Mouse (Mus musculus) fibroblast of lung, adult 2 months (primary cell): ENCODE measurements around the gene Snu13.

Experiments
- DNase-seq: peaks from one replicate; pipeline ENCODE4 v3.0.0-alpha.2; 2011; ENCODE audit warnings: low read depth

The Snu13 gene

DNA sequence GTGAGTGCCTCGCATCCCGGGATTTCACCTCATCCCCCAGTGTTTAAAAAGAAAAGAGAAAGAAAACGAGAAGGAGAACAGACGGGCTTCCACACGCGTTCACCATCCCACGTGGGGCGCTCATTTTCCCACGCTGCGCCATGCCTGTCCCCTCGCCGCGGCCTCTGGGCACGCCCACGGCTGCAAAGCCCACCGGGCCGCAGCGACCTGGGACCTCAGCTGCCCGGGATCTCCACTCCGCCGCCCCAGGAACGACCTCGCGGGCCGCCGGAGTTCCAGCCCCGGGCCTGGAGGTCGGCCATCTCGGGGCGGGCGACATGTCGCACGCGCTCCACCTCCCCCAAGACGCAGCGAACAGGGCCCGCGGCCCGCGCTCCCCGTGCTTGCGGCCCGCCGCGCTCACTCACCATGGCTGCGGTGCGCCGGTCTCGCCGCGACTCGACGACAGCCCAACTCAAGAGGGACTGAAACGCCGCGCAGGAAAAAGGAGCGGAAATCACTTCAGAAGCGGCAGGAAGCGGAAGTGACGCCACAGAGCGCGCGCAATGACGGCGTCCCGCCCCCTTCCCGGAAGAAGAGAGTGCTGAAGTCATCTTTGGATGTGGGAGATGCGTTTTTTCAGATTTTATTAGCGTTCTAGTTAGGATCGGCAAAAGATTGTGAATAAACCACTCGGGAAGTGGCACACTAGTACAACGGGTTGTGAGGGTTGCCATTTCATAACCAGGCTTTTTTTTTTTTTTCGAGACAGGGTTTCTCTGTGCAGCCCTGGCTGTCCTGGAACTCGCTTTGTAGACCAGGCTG lies at the start of gene Snu13:
Gene Snu13 (minus strand): TSS at position 519 of the 804 bp plus-strand sequence.
- peak; percentile 56 for DNase-seq

DNA sequence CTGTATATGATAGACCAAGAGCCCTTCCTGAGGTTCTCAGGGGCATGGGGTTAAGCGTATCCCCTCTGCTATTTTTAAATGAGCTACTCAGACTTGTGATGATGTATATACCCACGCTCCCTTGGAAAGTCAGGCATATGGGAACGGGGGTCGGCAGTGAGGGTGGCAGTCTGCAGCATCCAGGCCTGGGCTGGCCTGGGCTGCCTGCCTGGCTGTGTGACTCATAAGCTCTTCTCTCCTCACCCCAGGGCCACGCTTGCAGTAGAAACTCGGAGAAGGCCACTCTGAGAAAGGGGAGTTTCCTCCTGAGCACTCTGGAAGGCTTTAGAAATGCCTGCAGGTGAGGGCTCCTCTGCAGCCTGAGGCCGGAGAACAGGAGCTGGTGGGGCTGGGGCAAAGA lies 43.7 kb upstream of the Snu13 start:
- DNase-seq, result no peak

DNA sequence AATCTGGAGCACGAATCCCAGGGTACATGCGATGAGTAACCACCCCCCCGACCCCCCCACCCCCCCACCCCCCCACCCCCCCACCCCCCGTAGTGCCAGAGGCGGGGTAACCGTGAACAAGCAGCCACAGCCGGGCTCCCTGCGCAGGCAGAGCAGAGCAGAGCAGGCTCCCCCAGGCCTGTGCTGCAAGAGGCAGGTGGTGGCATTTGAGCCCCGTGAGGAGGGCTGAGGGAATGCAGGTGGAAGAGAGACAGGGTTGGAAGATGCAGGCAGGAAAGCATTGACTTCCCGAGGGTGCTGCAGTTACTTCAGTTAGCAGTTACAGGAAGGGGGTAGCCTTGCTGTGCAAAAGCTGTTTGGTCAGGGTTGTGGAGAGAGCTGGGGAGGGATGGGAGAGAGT lies 39.9 kb upstream of the Snu13 start:
- no peak for DNase-seq

DNA sequence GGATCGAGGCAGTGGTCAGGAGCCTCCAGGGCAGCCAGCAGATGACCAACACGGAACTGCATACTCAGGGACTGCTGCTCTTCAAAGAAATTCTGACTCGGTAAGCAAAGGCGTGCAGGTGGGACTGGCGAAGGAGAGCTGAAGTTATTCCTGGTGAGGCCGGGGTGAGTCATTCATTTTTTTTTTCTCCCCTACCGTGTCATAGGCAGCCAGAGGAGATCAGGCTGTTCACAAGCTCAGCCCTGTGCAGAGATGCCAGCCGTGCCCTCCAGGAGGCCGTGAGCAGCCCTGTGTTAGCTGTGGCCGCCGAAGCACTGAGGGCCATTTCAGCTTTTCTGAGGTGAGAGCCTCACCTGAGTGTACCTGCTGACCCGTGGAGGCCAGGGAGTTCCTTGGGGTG lies 38.7 kb upstream of the Snu13 start:
- no peak for DNase-seq

DNA sequence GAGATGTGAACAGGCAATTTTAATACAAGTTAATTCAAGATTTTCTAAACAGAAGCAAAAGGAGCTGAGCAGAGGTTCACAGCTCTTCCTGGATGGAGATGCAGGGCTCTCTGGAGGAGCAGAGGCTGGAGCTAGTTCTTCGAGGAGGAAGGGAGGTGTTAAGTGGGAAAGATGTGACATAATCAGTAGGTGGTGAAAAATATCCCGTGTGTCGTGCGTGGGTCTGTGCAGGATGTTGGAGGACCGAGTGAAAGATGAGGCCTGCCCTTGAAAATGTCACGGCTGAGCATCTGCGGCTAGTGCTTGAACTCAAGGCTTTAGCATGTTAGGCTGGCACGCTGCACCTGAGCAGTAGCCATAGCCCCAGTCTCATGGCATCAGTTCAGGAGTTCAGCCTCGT lies 38.2 kb upstream of the Snu13 start:
- DNase-seq, result no peak

DNA sequence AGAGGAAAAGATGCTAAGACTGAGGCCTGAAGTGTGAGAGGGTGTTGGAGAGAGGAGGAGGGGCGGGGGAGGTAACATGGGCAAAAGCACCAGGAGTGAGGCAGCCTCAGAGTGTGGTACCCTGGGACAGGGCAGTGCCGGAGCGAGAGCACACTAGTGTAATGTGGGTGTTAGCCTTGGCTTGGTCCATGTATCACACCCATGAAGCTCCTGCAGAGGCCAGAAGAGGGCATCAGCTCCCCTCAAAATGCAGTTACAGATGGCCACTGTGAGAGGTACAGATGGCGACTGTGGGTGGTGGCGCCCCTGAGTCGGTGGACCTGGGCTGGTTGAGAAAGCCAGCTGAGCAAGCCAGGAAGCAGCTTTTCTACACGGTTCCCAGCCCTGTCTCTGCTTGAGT lies 33.8 kb upstream of the Snu13 start:
- DNase-seq, result peak; percentile 6

DNA sequence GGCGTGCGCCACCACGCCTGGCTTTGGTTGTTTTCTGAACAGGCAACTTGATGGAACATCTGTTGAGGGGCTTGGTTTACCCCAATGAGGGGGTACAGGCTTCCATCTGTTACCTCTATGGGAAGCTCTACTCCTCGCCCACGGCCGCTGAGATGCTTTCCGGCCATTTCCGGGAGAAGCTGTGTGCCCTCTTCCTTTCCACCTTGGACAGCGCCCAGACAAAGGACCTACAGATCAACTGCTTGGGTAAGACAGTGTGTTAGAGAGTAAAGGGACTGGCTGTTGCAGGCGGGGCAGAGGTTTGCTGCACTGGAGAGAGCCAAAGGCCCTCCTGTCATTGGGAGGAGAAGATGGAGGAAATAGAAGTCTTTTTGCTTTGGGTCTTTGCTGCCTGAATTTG lies 32.5 kb upstream of the Snu13 start:
- DNase-seq, result no peak

DNA sequence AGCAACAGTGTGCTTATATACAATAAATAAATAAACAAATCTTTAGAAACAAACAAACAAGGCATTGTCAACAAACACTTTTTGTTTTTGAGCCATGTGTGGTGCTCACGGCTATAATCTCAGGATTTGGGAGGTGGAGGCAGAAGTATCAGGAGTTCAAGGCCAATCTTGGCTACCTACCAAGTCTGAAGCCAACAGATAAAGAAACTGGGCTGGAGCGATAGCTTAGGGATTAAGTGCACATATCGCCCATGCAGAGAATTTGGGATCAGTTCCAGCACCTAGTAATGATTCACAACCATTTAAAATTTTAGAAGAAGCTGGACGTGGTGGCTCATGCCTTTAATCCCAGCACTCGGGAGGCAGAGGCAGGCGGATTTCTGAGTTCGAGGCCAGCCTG lies 26.1 kb upstream of the Snu13 start:
- DNase-seq, result no peak

DNA sequence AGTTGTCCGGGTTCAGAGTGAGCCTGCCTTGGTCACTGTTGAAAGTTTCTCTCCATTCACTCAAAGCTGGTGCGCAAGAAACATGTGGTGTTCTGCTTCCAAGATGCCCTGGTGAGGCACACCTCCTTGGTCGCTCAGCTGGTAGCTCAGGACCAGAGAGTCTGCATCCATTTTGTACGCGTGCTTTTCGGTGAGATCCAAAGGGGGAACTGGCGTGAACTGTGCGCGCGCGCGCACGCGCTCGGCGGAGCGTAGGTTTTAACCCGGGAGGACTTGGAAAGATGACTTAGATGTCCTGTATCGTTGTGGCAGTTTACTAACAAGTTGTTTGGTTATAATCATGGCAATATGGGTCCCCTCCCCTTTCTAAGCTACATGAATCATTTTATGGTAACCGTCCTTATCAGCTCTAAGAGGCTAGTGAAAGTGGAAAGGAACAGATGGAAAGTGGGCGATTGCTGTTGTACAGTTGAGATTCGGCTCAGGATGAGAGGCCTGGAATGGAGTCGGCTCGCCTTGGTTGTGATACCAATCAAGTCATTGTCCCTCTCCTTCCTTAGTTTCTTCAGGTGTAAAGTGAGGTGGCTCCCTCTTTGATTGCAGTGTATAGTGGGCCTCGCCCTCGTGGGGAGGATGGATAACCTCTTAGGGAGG lies 24.5 kb upstream of the Snu13 start:
- no peak for DNase-seq

DNA sequence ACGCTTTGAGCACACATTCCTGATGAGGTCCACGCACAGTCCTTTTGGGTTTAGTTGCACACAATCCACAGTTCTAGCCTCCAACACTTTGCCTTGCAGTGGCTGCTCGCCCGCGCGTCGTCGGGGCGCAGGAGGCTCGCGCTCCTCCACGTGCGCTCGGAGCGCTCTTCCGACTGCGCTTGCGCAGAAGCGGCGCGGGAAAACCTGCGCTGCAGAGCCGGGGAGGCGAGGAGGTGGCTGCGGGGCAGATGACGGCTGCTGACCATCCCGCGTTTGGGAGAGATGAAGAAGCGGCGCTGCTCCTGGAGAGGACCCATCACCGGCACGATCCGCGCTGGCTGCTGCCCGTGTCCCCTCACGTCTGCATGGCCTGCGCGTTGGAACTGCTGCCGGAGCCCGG lies 22.5 kb upstream of the Snu13 start, which contains the start of gene Mei1:
Gene Mei1 (plus strand): TSS at position 99 of the 400 bp plus-strand sequence.
- DNase-seq, result no peak

DNA sequence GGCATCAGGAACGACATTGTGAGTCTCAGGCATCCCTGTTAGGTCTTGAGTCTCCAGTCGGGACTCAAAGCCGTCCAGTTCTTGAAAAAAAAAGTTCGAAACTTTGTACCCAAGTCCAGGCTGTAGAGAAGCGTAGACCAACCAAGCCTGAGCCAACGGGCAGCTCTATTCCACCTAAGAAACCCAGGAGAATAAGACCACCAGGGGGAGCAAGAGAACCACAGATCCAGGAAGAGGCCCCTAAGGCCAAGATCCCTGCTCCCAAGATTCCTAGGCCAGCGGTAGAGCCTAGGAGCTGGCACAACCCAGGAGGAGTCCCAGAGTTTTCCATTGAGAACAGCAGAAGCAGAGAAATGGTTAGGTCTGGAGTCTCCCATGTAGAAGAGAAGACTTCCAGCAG lies 18.1 kb upstream of the Snu13 start:
- DNase-seq, result peak; percentile 37

DNA sequence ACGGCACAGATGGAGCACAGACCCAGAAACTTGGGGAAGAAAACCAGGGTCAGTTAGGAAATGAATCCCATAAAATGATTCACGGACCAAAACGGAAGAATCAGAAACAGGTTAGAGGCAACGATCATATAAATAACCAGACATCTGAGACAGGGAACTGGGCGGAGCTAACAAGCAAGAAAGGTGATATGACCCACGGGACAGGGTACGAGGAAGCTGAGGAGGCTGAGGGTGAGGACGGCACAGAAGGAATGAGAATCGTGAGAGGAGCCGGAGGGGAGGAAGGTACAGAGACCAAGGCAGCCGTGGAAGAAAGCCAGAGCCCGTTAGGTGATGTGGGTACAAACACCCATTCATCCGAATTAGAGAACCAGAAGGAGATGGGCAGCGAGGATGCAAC lies 16.5 kb upstream of the Snu13 start:
- no peak for DNase-seq

DNA sequence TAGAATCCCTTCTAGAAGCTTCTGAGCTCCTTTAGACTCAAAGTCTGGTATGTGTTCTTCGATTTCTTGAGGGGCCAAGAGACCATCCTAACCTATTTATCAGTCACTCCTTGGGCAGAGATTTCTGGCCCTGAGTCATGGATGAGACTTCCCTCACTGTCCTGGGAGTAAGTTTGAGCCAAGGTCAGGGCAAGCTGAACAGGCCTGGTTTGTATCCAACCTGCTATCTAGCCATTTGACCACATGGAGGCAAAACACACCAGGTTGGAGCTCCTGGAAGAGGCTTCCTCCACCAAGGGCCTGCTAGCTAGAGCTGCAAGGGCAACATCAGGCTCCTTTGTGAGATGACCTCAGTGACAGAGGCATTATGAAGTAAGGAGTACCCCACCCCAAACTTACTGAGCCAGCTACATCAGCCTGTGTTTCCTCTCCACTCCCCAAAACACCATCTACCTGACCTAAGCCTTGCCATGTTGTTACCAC lies 11.4 kb upstream of the Snu13 start, which contains the start of gene 4930407I10Rik:
Gene 4930407I10Rik (plus strand): TSS at position 433 of the 483 bp plus-strand sequence.
- no peak for DNase-seq

DNA sequence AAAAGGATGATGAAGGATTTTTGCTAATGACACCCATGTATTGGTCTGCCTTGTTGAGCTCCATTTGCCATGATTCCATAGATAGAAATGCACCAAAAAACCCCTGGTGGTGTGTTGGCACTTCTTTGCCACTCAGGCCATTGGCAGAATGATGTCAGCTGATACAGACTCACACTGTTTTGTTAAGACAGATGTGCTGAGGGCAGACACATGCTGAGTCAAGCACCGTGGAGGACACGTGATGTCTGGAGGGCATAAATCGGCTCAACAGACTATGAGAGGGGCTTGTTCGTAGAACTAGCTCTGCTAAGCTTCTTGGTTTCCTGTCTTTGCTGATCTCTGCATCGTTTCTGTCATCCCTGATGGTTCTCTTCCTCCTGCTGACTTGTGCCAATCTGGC lies 5.1 kb upstream of the Snu13 start:
- no peak for DNase-seq

DNA sequence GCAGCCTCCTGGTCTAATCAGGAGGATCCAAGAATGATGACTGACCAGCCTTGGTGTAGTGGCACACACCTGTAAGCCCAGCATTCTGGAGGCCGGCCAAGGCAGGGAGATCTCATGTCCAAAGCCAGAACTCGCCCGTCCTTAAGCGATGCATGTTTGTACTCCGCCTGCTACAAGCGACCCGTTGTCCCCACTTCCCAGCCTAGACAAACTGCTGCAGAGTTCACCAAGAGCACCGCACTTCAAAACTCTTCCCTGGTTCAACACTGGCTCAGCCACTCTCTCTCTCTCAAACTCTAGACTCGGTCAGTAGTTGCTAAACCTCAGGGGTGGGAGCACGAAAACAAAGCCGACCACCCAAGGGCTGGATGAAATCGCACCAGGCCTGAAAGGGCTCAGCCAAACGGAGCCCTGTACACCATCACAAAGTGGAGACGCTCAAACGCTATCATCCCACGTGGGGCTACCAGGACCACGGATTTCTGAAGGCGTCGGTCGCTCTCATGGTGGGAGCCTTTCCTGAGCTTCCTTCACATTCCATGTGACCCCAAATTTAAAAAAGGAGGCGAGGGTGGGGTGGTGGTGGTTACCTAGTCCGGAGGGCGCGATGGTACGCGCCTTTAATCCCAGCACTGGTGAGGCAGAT lies 1.0 kb downstream of the Snu13 start:
- no peak for DNase-seq

DNA sequence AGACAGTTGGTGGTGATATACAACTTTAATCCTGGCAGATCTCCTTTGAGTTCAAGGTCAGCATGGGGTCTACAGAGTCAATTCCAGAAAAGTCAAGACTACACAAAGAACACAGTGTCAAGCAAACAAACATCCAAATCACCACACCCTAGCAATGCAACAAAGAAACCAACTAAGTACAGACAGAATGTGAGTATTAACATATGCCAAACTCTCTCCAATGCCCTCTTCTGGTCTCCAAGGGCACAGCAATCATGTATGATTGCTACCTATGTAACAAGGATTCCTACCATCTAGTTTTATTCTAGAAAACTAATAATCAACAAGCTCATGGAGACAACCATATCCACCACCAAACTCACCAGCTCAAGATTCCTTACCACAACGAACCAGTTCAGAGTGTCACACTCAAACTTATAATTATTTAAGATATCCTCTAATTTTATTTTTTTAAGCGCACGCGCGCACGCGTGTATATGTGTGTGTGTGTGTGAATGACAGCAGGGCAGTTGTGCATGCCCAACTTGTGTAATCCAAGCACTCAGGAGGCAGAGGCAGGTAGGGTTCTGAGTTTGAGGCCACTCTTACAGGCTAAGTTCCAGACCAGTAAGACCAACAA lies 3.1 kb downstream of the Snu13 start:
- DNase-seq, result no peak

DNA sequence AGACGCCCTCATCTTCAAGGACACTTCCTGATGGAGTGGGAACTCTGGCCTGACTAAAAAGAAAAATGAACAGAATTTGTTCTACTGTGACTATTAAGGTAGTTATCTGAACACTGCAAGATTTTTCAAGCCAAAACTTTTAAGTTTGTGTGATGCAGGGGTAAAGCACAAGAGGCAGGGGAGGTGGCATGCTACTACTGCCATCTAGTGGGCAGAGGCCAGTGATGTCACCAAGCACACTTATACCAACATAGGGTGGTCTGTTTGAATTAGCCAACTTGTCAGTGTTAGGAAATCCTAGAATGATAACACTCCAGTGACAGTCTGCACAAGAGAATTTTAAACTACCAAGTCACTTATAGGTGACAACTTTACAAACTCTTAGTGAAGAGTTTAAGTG lies 6.7 kb downstream of the Snu13 start:
- DNase-seq, result no peak

DNA sequence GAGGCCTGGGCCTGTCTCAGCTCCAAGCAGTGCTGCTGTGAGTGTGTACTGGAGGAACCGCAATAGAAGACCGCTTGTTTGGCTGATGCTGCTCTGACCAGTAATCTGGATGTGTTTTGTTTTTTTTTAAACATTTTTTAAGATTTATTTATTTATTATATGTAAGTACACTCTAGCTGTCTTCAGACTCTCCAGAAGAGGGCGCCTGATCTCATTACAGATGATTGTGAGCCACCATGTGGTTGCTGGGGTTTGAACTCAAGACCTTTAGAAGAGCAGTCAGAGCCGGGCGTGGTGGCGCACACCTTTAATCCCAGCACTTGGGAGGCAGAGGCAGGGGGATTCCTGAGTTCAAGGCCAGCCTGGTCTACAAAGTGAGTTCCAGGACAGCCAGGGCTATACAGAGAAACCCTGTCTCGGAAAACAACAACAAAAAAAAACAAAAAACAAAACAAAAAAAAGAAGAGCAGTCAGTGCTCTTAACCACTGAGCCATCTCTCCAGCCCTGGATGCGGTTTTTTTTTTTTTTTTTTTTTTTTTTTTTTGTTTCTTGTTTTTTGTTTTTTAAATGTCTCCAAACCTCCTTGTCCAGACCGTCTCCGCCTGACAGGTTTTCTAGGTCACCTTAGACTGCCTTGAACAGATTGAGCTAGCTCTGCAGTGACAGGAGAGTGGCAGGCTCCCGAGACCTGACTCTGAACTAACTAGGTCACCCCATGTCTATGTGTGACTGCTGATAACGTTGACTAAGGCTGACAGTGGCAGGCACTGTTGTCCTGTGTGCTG lies 11.3 kb downstream of the Snu13 start:
- DNase-seq, result no peak

DNA sequence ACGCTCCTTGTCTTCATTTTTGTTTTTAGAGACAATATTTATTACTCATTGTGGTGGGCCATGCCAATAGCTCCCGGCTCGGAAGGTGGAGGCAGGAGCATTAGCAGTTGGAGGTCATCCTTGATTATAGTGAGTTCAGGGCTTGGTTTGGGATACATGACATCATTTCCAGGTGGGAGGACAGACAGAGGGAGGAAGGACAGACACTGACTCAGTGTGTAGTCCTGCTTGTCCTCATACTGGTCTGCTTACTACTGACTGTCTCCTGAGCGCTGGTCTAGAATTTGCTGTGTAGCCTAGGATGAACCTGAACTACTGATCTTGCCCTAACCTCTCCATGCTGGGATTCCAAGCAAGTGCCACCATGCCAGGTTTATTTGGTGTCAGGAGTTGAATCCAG lies 13.6 kb downstream of the Snu13 start, which contains the start of gene Desi1:
Gene Desi1 (minus strand): TSS at position 101 of the 400 bp plus-strand sequence.
- DNase-seq, result no peak

DNA sequence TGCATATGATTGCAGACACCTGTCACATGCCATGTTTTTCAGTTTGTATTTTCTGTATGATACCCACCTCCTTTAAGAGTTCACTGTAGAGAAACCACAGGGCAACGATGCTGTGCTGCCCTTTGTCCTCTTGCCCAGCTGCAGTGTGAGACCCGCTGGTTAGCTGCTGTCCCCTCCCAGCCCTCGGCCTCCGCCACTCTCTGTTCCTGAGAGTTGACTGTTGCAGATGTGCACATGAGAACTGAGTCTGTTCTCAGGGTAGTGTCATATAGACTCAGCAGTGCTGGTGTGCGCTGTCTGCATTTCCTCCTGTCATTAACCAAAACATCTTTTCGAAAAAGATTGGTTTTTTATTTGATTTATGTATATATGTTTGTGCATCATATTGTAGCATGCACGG lies 15.0 kb downstream of the Snu13 start:
- no peak for DNase-seq

DNA sequence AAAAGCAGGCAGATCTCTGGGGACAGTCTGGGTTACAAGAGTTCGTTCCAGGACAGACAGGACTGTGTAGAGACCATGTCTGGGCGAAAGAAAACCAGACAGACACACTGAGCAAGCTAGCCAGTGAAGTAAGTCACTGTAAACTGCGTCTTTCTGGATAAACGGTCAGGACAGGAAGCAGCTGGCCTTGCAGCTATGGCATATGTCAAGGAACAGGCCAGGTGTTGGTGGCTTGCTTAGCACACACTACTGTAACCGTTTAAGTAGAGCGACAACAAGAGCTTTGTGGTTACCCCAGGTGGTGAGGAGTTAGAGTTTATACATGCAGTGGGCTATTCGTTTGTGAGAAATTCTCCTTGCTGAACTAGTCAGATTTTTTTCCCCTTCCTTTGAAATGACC lies 19.7 kb downstream of the Snu13 start:
- no peak for DNase-seq

DNA sequence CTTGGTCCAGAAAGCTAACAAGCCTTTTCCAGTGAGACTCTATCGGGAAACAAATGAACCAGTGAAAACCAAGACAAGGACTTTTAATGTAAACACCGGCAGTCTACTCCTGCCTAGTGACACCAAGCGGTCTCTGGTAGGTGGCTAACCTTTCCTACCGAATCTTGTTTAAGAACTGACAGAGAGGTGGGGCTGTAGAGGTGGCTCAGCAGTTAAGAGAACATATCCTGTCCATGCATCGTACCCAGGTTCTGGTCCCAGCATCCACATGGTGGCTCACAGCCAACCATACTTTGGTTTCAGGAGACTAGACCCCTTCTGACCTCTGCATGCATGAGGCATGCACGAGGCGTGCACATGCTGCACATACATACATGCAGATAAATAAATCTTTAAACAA lies 20.1 kb downstream of the Snu13 start:
- DNase-seq, result no peak
